Mouse (Mus musculus): ENCODE measurements around the gene Wfdc15a.

DNA sequence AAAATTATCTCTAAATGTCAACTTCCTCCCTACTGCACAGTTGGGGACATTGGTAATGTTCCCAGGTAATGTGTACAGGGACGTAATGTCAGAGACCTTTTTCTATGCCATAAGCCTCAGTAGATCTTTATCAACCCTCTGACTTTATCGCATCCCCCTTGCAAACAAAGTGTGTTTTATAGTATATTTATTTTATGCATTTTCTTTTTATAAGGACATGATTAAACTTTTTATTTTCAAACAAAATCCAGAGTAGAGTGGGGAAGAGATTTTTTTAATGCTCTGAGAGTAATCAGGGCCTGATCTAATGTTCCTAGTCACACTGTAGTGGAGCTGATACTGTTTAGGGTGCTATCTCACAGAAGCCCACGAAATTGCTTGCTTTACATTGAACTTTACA lies 38.4 kb upstream of the Wfdc15a start, which contains the start of gene Svs2:
- TF ChIP-seq POLR2A (IDR thresholded peaks at IDR 0.05; ENCODE audit: borderline replicate concordance, extremely low read depth, insufficient read depth, insufficient read length, poor library complexity, severe bottlenecking) = no peak
- TF ChIP-seq CTCF (IDR thresholded peaks at IDR 0.05; ENCODE audit: borderline replicate concordance, extremely low read depth, insufficient read depth, insufficient read length) = no peak

All from brain, embryonic 14.5 days (tissue).